8 mouse cellular contexts compared by ENCODE assay signal in genomic region chr3:101778896-101779665, GRCm38 (mm10).
A peak's percentile ranks its signal among the peaks of the same experiment; 100 is the strongest.
DNase-seq lines count a peak whose midpoint lies in the region; ATAC-seq and TF ChIP-seq lines count a peak whose summit lies in the region.

No protein-coding gene starts in this region.

- peak; percentile 35 for DNase-seq in brain, embryonic 14.5 days (ENCODE audit: low read depth)
- peak; percentile 68 for DNase-seq in lung, postnatal 10 days
- DNase-seq in layer of hippocampus, adult 2 months (ENCODE audit: low spot score in 2 of 2) = no peak
- no peak for DNase-seq in gastrocnemius, adult 18-20 months (ENCODE audit: low spot score)
- no peak for DNase-seq in left cerebral cortex, adult 8-10 months (ENCODE audit: low spot score in 2 of 2)
- no peak for DNase-seq in left cerebral cortex, adult 9 months (ENCODE audit: low spot score in 2 of 2)

- H3K36me3 ChIP-seq in intestine, embryonic 16.5 days (ENCODE audit: control insufficient read depth, insufficient read depth, low read length) = no peaks in the 10 kb centered on the region

- H3K9ac ChIP-seq in intestine, embryonic 16.5 days (ENCODE audit: low read depth, low read length) = no peak overlapping the region

- no peak overlapping the region for H3K27ac ChIP-seq in intestine, embryonic 16.5 days (ENCODE audit: low read length)
- no peak overlapping the region for H3K27ac ChIP-seq in layer of hippocampus, adult 2 months

- no peak for TF ChIP-seq CTCF in brain, embryonic 14.5 days (IDR thresholded peaks at IDR 0.05; ENCODE audit: borderline replicate concordance, extremely low read depth, insufficient read depth, insufficient read length)
- no peak for TF ChIP-seq CTCF in layer of hippocampus, adult 2 months (conservative IDR thresholded peaks at IDR 0.05)

- H3K9me3 ChIP-seq in intestine, embryonic 16.5 days (ENCODE audit: control insufficient read depth, low read length) = no peaks in the 10 kb centered on the region

- H3K4me2 ChIP-seq in intestine, embryonic 16.5 days (ENCODE audit: low read depth, low read length) = no peak overlapping the region

- WGBS in intestine, embryonic 16.5 days = 68% methylated on average over 16 of the region's 16 CpGs

- peaks cover 6% of the 10 kb centered on the region; the same call in 1 of the 2 replicates for H3K4me1 ChIP-seq in intestine, embryonic 16.5 days (ENCODE audit: control insufficient read depth, insufficient read depth, low read length)

- no peak overlapping the region for H3K4me3 ChIP-seq in intestine, embryonic 16.5 days (ENCODE audit: low read length)
- H3K4me3 ChIP-seq in layer of hippocampus, adult 2 months = no peak overlapping the region

- TF ChIP-seq POLR2A in brain, embryonic 14.5 days (IDR thresholded peaks at IDR 0.05; ENCODE audit: borderline replicate concordance, extremely low read depth, insufficient read depth, insufficient read length, poor library complexity, severe bottlenecking) = no peak

- no peaks in the 10 kb centered on the region for H3K27me3 ChIP-seq in intestine, embryonic 16.5 days (replicated peaks; ENCODE audit: control insufficient read depth, insufficient read depth, low read length)

- peak; percentile 45 for ATAC-seq in granulocyte monocyte progenitor cell, adult 5-6 weeks (replicated peaks; ENCODE audit: poor library complexity, severe bottlenecking)
- ATAC-seq in intestine, embryonic 16.5 days = peak; percentile 55; the same call in 1 of the 2 replicates

Comparison
In these comparisons a context has a peak if more than half of its experiments do, and no peak if none do; other contexts are left out.
1. DNase-seq: peak in brain, embryonic 14.5 days (single experiment) and lung, postnatal 10 days (single experiment); none in layer of hippocampus, adult 2 months (0 of 2), gastrocnemius, adult 18-20 months (single experiment), left cerebral cortex, adult 8-10 months (0 of 2) and left cerebral cortex, adult 9 months (0 of 2).